Mouse (Mus musculus): ENCODE measurements at regions not wholly inside any gene's neighbourhood (a gene's known extent, or its start where the extent isn't known, plus 50 kb on each side); places are given as distances from the start of the nearest gene placed in this dataset.
A peak's percentile ranks its signal among the peaks of the same experiment; 100 is the strongest.

DNA sequence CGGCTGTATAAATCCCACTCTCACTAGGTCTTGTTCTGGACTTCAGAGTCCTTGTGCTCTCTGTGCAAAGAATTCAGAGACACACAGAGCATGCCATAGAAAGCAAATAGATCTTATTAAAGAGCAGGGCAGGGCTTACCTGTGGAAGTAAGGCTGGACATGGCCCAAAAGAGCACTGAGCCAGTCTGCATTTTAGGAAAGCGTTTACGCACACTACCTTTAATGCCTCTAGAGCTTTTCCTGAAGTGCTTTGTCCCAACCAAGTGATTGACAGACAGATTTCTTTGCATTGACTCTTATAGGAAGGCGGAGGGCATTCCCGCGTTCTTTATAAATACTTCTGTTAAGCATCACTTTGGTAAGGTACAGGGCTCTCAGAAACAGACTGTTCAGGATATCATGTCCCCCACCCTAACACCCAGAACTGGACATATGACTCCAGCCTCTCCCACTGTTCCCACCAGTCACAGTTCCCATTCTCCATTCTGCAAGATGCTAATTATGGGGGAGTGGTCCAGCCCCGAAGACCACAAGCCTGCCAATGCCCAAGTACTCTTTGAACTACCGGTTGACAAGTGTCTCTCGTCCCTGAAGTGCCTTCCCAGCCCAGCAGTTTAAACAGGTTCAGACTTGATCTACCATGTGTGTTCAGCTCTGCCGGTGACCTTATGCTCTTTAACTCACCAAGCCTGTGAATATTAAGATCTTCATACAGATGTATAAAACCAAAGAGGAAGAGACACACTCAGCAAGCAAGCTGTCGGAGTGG lies 369.7 kb downstream of the Etnk1 start:
- peak; percentile 11 to 20 for DNase-seq (ENCODE audit: low spot score in 2 of 2)

GRCm38 (mm10) chr6:143547406-143547903 lies 380.4 kb downstream of the Etnk1 start:
- DNase-seq (ENCODE audit: low spot score in 2 of 2) = peak in 1 of 2 experiments; percentile 57

DNA sequence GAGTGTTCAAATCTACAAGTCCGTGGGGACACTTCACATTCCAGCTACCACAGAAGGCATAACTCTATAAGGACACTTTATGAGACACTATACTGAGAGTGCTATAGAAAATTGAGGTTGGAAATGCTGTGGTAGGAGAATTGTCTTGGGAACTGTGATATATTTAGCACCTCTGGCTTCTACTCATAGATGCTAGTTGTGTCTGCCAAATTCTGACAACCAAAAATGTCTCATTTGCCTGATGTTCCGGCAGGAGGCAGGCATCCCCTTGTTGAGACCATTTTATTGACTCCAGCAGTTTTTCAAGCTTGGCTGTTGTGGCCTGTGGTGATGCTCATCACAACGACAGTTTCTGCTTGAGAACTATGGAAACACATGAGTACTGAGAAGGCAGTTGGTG lies 387.9 kb downstream of the Etnk1 start:
- peak in 1 of 2 experiments; percentile 33 for DNase-seq (ENCODE audit: low spot score in 2 of 2)

- DNase-seq (ENCODE audit: low spot score in 2 of 2) = peak in 1 of 2 experiments; percentile 47
Observed at GRCm38 (mm10) chr6:143558046-143558884, 391.2 kb downstream of the Etnk1 start.

DNA sequence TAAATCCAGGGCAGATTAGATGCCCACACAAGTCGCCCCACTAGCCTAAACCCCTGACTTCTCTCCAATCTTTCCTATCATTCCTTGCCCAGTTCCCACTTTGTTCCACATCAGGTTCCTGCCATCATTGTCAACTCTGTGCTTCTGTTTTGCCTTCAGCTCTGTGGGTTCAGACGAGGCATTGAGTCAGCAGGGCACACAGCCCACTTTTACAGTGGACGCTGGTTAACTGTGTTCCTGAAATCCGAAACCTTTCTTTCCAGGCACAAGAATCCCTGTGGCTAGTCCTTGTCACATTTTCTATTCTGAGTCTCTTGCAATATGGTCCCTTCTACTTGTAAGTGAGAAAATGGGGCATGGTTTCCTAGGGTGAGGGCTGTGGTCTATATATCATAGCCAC lies 392.3 kb downstream of the Etnk1 start:
- DNase-seq (ENCODE audit: low spot score in 2 of 2) = peak in 1 of 2 experiments; percentile 47

DNA sequence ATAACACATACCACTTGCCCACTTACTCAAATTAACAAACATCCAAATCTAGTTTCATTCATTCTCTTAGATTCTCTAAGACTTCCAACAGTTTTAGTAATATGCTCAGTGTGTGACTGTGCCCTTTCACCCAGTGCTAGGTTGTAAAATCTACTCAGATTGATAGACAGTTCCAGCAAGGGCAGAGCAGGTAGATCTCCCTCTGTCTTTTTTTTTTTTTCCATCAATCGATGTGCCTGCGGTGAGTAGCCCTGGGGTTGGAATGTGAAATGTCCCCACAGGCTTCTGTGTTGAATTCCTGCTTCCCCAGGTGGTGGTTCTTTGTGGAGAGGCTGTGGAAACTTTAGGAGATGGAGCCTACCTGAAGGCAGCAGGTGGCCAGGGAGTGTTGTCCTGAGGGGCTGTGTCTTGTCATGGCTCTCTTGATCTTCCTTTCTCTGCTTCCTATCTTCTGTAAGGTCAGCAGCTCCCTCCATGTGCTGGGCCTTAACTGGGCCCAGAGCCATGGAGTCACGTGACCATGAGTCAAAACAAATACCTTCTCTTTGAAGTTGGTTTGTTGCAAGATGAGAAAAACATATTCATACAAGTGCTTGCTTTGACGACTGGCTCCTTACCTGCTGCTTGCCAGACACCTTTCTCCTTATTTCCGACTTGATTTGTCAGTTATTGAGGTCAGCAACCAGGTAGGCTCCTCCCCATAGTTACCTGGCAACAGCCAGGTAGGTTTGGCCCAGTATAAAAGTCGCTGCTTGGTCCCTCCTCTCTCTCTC lies 394.5 kb downstream of the Etnk1 start:
- peak in 1 of 2 experiments; percentile 25 for DNase-seq (ENCODE audit: low spot score in 2 of 2)

- DNase-seq (ENCODE audit: low spot score in 2 of 2) = no peak
Observed at GRCm38 (mm10) chr6:143571356-143572115, 404.5 kb downstream of the Etnk1 start.

GRCm38 (mm10) chr6:143579223-143579622 lies 412.2 kb downstream of the Etnk1 start:
- DNase-seq (ENCODE audit: low spot score in 2 of 2) = no peak

DNA sequence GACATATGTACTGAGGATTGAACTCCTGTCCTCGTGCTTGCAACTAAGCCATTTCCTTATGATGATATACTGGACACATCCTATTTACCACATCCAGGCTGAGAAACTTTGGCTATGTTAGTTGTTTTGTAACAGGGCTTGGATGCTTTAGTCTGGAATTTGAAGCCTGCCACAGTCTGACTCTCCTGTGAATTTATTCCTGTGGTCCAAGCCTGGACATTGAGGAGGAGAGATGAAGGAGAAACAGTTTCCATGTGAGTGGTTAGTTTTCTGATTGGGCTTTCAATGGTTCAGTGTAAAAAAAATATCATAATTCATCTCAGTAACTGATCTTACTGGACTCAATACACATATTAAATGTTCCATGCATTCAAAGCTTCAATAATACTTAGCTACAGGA lies 422.6 kb downstream of the Etnk1 start:
- DNase-seq (ENCODE audit: low spot score in 2 of 2) = no peak

GRCm38 (mm10) chr6:143590231-143590630 lies 423.2 kb downstream of the Etnk1 start:
- no peak for DNase-seq (ENCODE audit: low spot score in 2 of 2)

GRCm38 (mm10) chr6:143592490-143592889 lies 425.5 kb downstream of the Etnk1 start:
- DNase-seq (ENCODE audit: low spot score in 2 of 2) = no peak

- DNase-seq (ENCODE audit: low spot score in 2 of 2) = no peak
Observed at GRCm38 (mm10) chr6:143595486-143595885, 428.5 kb downstream of the Etnk1 start.

DNA sequence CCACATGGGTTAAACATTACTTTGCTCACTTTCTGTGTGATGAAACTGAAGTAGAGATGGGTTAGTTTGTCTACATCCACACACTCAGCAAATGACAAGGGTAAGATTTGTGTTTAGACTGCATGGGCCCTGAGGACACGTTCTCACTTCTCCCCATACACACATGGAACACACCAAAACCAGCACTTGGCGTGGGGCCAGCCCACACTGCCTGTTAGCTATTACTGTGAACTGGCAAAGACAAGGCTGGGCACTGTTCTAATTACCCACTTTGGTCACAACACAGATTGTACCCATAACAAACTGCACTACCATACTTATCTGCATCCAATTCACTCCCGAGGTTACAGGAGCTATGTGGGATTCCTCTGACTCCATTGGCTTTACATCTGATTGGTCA lies 430.4 kb downstream of the Etnk1 start:
- no peak for DNase-seq (ENCODE audit: low spot score in 2 of 2)

- no peak for DNase-seq (ENCODE audit: low spot score in 2 of 2)
Observed at GRCm38 (mm10) chr6:143598916-143599315, 431.9 kb downstream of the Etnk1 start.

DNA sequence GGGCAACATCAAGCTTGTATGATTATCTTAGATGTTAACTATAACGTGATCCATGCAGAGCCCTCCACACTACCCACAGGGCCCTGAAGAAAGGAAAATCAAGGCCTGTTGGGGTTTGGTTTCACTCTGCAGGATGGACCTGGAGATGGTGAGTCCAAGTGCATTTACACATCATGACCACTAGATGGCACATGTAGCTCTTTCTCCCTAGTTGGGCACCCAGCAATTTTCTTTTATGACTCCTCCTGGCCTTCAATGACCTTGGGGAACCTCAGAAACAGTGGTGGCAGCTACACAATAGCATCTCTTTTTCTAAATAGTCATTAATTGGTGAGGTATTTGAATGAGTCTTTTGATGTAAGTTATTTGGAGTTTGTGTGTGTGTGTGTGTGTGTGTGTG lies 442.1 kb downstream of the Etnk1 start:
- DNase-seq (ENCODE audit: low spot score in 2 of 2) = no peak

DNA sequence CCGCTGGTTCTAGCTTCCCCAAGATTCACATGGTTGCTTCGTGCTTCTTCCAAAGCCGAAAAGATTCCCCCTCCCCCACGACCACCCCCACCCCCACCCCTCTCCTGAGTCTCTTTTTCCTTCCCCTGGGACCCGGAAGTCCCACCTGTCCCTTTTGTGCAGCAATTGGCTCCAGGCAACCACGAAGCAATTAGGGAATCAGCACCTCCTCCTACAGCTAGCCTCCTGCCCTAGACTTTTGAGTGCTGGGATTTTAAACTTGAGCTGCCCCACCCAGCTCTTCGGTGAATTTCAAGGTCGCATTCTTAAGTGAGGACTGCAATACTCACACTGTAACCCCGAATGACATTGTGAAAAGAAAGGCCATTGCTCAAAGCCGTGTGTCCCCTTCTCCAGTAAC lies 445.9 kb downstream of the Etnk1 start:
- DNase-seq (ENCODE audit: low spot score in 2 of 2) = no peak

DNA sequence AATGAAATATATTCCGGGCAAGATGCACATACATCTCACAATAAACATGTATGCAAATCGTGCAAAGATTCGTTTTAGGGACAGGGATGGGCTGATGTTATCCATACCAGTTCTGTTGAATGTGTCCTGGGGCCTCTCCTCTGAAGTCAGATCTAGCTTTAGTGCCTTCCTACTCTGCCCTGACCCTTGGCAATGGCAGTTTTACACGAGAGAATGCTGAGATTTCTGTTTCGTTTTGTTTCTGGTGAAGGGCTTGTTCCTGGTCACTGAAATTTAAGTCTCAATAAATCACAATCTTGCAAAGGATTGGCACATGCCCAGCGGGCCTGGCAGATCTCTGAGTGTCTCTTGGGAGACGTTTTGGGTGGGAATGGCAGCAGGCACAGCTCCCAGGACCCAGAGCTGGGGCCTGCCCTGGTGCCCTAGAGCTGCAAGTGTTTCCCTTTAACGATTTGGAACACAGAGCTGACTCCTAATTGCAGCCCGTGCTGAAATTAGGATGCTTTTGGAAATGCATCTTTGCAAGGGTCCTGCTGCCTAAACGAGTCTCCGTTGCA lies 447.5 kb downstream of the Etnk1 start:
- DNase-seq (ENCODE audit: low spot score in 2 of 2) = no peak

GRCm38 (mm10) chr6:143615361-143615760 lies 448.3 kb downstream of the Etnk1 start:
- no peak for DNase-seq (ENCODE audit: low spot score in 2 of 2)

GRCm38 (mm10) chr6:143616386-143616785 lies 449.4 kb downstream of the Etnk1 start:
- no peak for DNase-seq (ENCODE audit: low spot score in 2 of 2)

DNA sequence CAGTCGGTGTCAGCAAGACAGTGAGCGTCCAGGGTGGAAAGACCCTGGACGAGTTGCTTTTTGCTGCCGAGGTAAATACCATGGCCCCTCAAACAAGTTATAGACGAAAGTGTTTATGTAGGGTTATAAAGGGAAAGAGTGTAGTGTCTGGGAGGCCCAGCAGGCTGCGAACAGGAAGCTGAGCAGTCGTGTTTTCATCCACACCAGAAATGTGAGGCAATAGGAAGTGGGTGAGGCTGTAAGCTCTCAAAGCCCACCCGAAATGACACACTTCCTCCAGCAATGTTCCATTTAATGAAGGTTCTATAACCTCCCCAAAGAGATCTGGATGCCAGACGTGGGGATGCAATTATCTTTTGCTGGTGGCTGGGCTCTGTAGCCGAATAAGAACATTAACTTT lies 451.5 kb downstream of the Etnk1 start:
- DNase-seq (ENCODE audit: low spot score in 2 of 2) = no peak

DNA sequence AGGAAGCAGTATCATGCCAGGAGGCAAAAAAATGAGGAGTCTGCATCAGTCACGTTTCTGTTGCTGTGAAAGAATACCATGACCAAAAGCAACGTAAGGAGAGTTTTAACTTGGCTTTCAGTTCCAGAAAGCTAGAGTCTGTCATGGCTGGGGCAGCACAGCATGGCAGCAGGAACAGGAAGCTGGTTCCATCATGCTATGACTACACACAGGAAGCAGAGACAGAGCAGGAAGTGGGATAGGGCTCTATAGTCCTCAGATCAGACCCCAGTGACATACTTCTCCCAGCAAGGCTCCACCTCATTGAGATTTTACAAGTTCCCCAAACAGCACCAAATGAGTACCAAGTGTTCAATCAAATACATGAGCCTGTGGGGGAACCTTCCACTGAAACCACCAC lies 453.6 kb downstream of the Etnk1 start:
- DNase-seq (ENCODE audit: low spot score in 2 of 2) = no peak

All from urinary bladder, postnatal 4 days (tissue).